Mouse (Mus musculus) heart, adult 18-20 months (tissue): Measurements from ENCODE around the gene Tpm3-rs7. TPM values are rescaled to one million over a fixed set of nuclear protein-coding genes. Genes with fewer than 3 reads are reported as not detected.
"Not testable (repeated sequence)": the region's sequence is repeated elsewhere in the genome, so short reads cannot be mapped to it uniquely, and the experiment has no call there.

Source experiments
- DNase-seq, 2 experiments: peaks; one replicate each; pipeline ENCODE4 v3.0.0; 2021 to 2022; ENCODE audit warnings: mixed read lengths in 1 of 2
- long read RNA-seq, 2 experiments: library from polyadenylated mRNA; stranded (forward); transcript quantifications; one replicate each; pipeline ENCODE4 v2.0.0; 2021
- total RNA-seq, 2 experiments: library from RNA; stranded (reverse); gene quantifications; 2 replicates each; pipeline ENCODE4 v1.2.3; 2021

Gene Tpm3-rs7
- 10 to 100 TPM in 1 of 2 experiments, 1 to 10 TPM in 1; 9.4 to 10.9 TPM for total RNA-seq
- long read RNA-seq, experiment 1, transcript Tpm3-rs7-201 (1 exons, 2,147 nt): major isoform, 13 of 14 reads
- long read RNA-seq, experiment 1, partial matches to known transcripts: 0 of 14 reads
- long read RNA-seq, experiment 1, other reads (novel, unspliced or antisense): 1 of 14 reads
- long read RNA-seq, experiment 2, transcript Tpm3-rs7-201 (1 exons, 2,147 nt): major isoform, 11 of 11 reads
- long read RNA-seq, experiment 2, partial matches to known transcripts: 0 of 11 reads
- long read RNA-seq, experiment 2, other reads (novel, unspliced or antisense): 0 of 11 reads

DNA sequence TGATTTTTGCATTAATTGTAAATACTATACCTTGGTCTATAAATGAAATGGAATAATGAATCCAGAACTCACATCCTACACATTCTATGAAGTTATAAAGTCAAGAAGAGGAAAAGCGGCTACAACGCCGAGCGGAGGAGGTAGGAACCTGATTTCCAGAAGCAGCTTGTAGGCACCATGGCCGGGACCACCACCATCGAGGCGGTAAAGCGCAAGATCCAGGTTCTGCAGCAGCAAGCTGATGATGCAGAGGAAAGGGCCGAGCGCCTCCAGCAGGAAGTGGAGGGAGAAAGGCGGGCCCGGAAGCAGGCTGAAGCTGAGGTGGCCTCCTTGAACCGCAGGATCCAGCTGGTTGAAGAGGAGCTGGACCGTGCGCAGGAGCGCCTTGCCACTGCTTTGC lies at the start of gene Tpm3-rs7:
Tpm3-rs7 (plus strand) TSS at position 110 of the 400 bp plus-strand sequence.
- not testable (repeated sequence) for DNase-seq

DNA sequence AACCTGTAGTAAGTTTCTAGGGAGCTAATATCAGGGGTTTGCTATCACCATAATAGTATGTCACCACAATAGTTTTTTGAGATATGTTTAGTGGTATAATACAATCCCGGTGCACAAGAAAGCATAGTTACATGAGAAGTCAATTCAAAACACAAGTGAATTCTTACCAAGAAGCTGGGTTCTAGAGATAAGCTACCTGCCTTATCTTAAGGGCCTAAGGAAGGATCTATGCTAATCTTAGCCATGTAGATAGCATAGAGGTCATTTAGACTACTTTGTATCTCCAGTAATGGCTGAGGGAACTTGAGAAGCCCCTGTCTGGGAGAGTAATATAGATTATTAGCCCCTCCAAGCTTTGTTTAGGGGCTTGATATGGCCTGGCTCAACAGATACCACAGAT lies 2.6 kb downstream of the Tpm3-rs7 start:
- no peak for DNase-seq

DNA sequence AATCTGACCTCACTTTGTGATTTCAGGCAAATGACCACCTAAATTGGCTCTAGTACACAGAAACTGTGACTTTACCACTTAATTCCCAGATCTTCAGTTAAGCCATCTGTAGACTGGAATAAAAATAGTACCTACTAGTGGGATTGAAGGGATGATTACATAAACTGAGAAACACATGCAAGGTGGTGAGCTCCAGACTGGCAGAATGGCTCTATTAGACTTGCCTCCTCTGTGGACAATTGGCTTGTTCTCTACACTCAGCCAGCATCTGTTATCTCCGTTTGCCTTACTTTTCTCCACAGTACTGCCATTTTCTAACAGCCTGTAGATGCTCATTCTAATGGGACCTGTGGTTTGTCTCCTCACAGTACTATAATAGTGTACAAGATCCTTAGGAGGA lies 49.0 kb downstream of the Tpm3-rs7 start:
- no peak for DNase-seq
